Mouse (Mus musculus) ES-E14 (cell line): ENCODE measurements at regions not wholly inside any gene's neighbourhood (a gene's known extent, or its start where the extent isn't known, plus 50 kb on each side); places are given as distances from the start of the nearest gene placed in this dataset.

Experiments
- DNase-seq: peaks from one replicate; pipeline ENCODE4 v3.0.0-alpha.2; 2013; ENCODE audit warnings: low read depth, low spot score
- H3K27ac ChIP-seq: 2 replicates; pipeline ENCODE4 v1.5.1; 2012; ENCODE audit warnings: low read depth, mild to moderate bottlenecking, low read length, moderate library complexity, mixed read lengths; ENCODE audit not compliant: poor library complexity, insufficient read depth, severe bottlenecking
- H3K36me3 ChIP-seq: 2 replicates; pipeline ENCODE4 v1.6.1; 2012; ENCODE audit warnings: mild to moderate bottlenecking, low read length, moderate library complexity, mixed read lengths; ENCODE audit not compliant: control insufficient read depth, poor library complexity, insufficient read depth, severe bottlenecking
- H3K4me1 ChIP-seq, 2 experiments: fragments of 150-350 bp in 1 of 2; sonication (generic) in 1 of 2; 2 replicates each; pipeline ENCODE4 v1.6.1; 2012; ENCODE audit warnings: low read length in 2 of 2, mild to moderate bottlenecking in 1 of 2, mixed read lengths in 1 of 2; ENCODE audit not compliant: control insufficient read depth in 2 of 2, insufficient read depth in 2 of 2, poor library complexity in 1 of 2
- H3K4me3 ChIP-seq, 2 experiments: fragments of 150-350 bp in 1 of 2; sonication (generic) in 1 of 2; 2 replicates each; pipeline ENCODE4 v1.5.1; 2012; ENCODE audit warnings: low read length in 2 of 2, low read depth in 1 of 2, mild to moderate bottlenecking in 1 of 2, mixed read lengths in 1 of 2; ENCODE audit not compliant: insufficient read depth in 1 of 2, poor library complexity in 1 of 2, severe bottlenecking in 1 of 2
- H3K9ac ChIP-seq: 2 replicates; pipeline ENCODE4 v1.6.1; 2012; ENCODE audit warnings: low read depth, mild to moderate bottlenecking, low read length, mixed read lengths; ENCODE audit not compliant: poor library complexity, insufficient read depth, severe bottlenecking
- H3K9me3 ChIP-seq: fragments of 150-350 bp; sonication (generic); 2 replicates; pipeline ENCODE4 v1.6.1; 2012; ENCODE audit warnings: low read depth, mild to moderate bottlenecking, low read length; ENCODE audit not compliant: control insufficient read depth, insufficient read depth
- CHD2 ChIP-seq: IDR thresholded peaks from 2 replicates; pipeline ENCODE4 v1.6.1; 2014; ENCODE audit warnings: mild to moderate bottlenecking, low read depth, low read length, inconsistent platforms
- HCFC1 ChIP-seq: IDR thresholded peaks from 2 replicates; pipeline ENCODE4 v1.6.1; 2012; ENCODE audit warnings: low read length, inconsistent platforms, borderline replicate concordance; ENCODE audit not compliant: insufficient read depth
- MAFK ChIP-seq: IDR thresholded peaks from 2 replicates; pipeline ENCODE4 v1.6.1; 2014; ENCODE audit warnings: mild to moderate bottlenecking, low read depth, low read length, inconsistent platforms; ENCODE audit not compliant: insufficient read depth
- ZC3H11A ChIP-seq: IDR thresholded peaks from 2 replicates; pipeline ENCODE4 v1.6.1; 2012; ENCODE audit warnings: low read depth, mild to moderate bottlenecking, inconsistent platforms, low read length, borderline replicate concordance
- ZNF384 ChIP-seq: IDR thresholded peaks from 2 replicates; pipeline ENCODE4 v1.6.1; 2012; ENCODE audit warnings: low read depth, low read length, inconsistent platforms
- in situ Hi-C, 2 experiments: fragments of 600-800 bp; cut with MboI; formaldehyde crosslinking; loops; one replicate each; pipeline ENCODE4 v1.15.1; 2025; ENCODE audit warnings: low sequenced_read_pairs in 2 of 2, inconsistent platforms in 1 of 2; ENCODE audit not compliant: unreplicated experiment in 2 of 2

GRCm38 (mm10) chr10:17516068-17516467 lies 206.9 kb upstream of the Cited2 start:
- TF ChIP-seq ZC3H11A (no peak), HCFC1 (no peak), MAFK (no peak), ZNF384 (no peak), CHD2 (no peak)
- no peaks in the 10 kb centered on the region for H3K4me1 ChIP-seq
- H3K9me3 ChIP-seq: no peaks in the 10 kb centered on the region
- no peak overlapping the region for H3K4me3 ChIP-seq
- in situ Hi-C loops: no loop called here
- H3K36me3 ChIP-seq: no peaks in the 10 kb centered on the region
- no peak overlapping the region for H3K9ac ChIP-seq
- H3K27ac ChIP-seq: no peak overlapping the region
- DNase-seq: no peak

GRCm38 (mm10) chr10:17518423-17519175 lies 204.4 kb upstream of the Cited2 start:
- TF ChIP-seq CHD2: no peak
- no peak for TF ChIP-seq MAFK
- no peak for TF ChIP-seq ZNF384
- TF ChIP-seq HCFC1: no peak
- no peak for TF ChIP-seq ZC3H11A
- Histone ChIP-seq H3K4me3 (no peak overlapping the region), H3K27ac (no peak overlapping the region), H3K9ac (no peak overlapping the region), H3K4me1 (no peaks in the 10 kb centered on the region), H3K9me3 (no peaks in the 10 kb centered on the region), H3K36me3 (no peaks in the 10 kb centered on the region)
- in situ Hi-C loops: no loop called here
- no peak for DNase-seq

GRCm38 (mm10) chr10:17522026-17522541 lies 200.9 kb upstream of the Cited2 start:
- in situ Hi-C loops: no loop called here
- Histone ChIP-seq H3K36me3 (no peaks in the 10 kb centered on the region), H3K9me3 (no peaks in the 10 kb centered on the region), H3K9ac (no peak overlapping the region), H3K4me1 (no peaks in the 10 kb centered on the region), H3K27ac (no peak overlapping the region), H3K4me3 (no peak overlapping the region)
- TF ChIP-seq CHD2 (no peak), MAFK (no peak), HCFC1 (no peak), ZNF384 (no peak), ZC3H11A (no peak)
- DNase-seq: no peak

GRCm38 (mm10) chr10:17523558-17524328 lies 199.3 kb upstream of the Cited2 start:
- Histone ChIP-seq H3K9me3 (no peaks in the 10 kb centered on the region), H3K4me3 (no peak overlapping the region), H3K27ac (no peak overlapping the region), H3K4me1 (no peaks in the 10 kb centered on the region), H3K36me3 (no peaks in the 10 kb centered on the region), H3K9ac (no peak overlapping the region)
- DNase-seq: no peak
- in situ Hi-C loops: no loop called here
- TF ChIP-seq HCFC1 (no peak), ZC3H11A (no peak), MAFK (no peak), CHD2 (no peak), ZNF384 (no peak)
